8 mouse cellular contexts compared by ENCODE assay signal in genomic region chr2:30237881-30238280, GRCm38 (mm10). TPM values are rescaled to one million over a fixed set of nuclear protein-coding genes. Genes with fewer than 3 reads are reported as not detected.
A peak's percentile ranks its signal among the peaks of the same experiment; 100 is the strongest.
DNase-seq lines count a peak whose midpoint lies in the region; ATAC-seq and TF ChIP-seq lines count a peak whose summit lies in the region.

No protein-coding gene starts in this region.

- no peak for TF ChIP-seq POLR2A in olfactory bulb, adult 2 months (IDR thresholded peaks at IDR 0.05; ENCODE audit: insufficient read depth, low read depth, low read length)

- H3K9ac ChIP-seq in embryonic facial prominence, embryonic 12.5 days: peak overlapping the region; percentile 87
- peak overlapping the region; percentile 96 for H3K9ac ChIP-seq in heart, embryonic 16.5 days (ENCODE audit: low read length)

- H3K9me3 ChIP-seq in embryonic facial prominence, embryonic 12.5 days: no peaks in the 10 kb centered on the region
- H3K9me3 ChIP-seq in heart, embryonic 16.5 days (replicated peaks; ENCODE audit: control insufficient read depth, low read length): no peaks in the 10 kb centered on the region

- peaks cover 20% of the 10 kb centered on the region for H3K4me1 ChIP-seq in embryonic facial prominence, embryonic 12.5 days
- peaks cover 47% of the 10 kb centered on the region for H3K4me1 ChIP-seq in heart, embryonic 16.5 days (ENCODE audit: control insufficient read depth, insufficient read depth, low read length)
- peaks cover 22% of the 10 kb centered on the region for H3K4me1 ChIP-seq in olfactory bulb, adult 2 months (ENCODE audit: control insufficient read depth, insufficient read depth, low read length)

- peaks cover 26% of the 10 kb centered on the region for H3K36me3 ChIP-seq in embryonic facial prominence, embryonic 12.5 days
- peaks cover 8% of the 10 kb centered on the region for H3K36me3 ChIP-seq in heart, embryonic 16.5 days (ENCODE audit: control insufficient read depth, insufficient read depth)

- no peaks in the 10 kb centered on the region for H3K27me3 ChIP-seq in embryonic facial prominence, embryonic 12.5 days
- no peaks in the 10 kb centered on the region for H3K27me3 ChIP-seq in heart, embryonic 16.5 days (ENCODE audit: control insufficient read depth, insufficient read depth, low read length)

- WGBS in embryonic facial prominence, embryonic 12.5 days: under 1% methylated on average over 34 of the region's 42 CpGs
- WGBS in heart, embryonic 16.5 days: 0% methylated on average over 38 of the region's 42 CpGs
- WGBS in olfactory bulb, adult 2 months: under 1% methylated on average over 42 of the region's 42 CpGs

- no peak for TF ChIP-seq CTCF in olfactory bulb, adult 2 months (IDR thresholded peaks at IDR 0.05; ENCODE audit: insufficient read depth, low read depth, low read length)

- DNase-seq in layer of hippocampus, adult 11-12 months (ENCODE audit: low spot score): peak; percentile 65
- no peak for DNase-seq in layer of hippocampus, adult 8-10 months (ENCODE audit: low spot score in 2 of 2)
- DNase-seq in kidney, postnatal 25 days: peak; percentile 76 to 92
- peak; percentile 73 for DNase-seq in lung, adult 18-20 months
- DNase-seq in urinary bladder, postnatal 14 days (ENCODE audit: low spot score): peak; percentile 70

- H3K4me3 ChIP-seq in embryonic facial prominence, embryonic 12.5 days: peak overlapping the region; percentile 81
- H3K4me3 ChIP-seq in heart, embryonic 16.5 days (ENCODE audit: low read length): peak overlapping the region; percentile 95
- H3K4me3 ChIP-seq in olfactory bulb, adult 2 months (ENCODE audit: insufficient read depth, low read depth, low read length): peak overlapping the region; percentile 61

- H3K4me2 ChIP-seq in embryonic facial prominence, embryonic 12.5 days (replicated peaks): peak overlapping the region; percentile 85
- peak overlapping the region; percentile 83 for H3K4me2 ChIP-seq in heart, embryonic 16.5 days (ENCODE audit: low read depth, low read length)

- peak; percentile 81 for ATAC-seq in embryonic facial prominence, embryonic 12.5 days (ENCODE audit: insufficient number of reproducible peaks, insufficient read depth, low FRiP score, low TSS enrichment)
- peak; percentile 77 for ATAC-seq in heart, embryonic 16.5 days (replicated peaks; ENCODE audit: extremely low read depth, insufficient read depth, low FRiP score)

- peak overlapping the region; percentile 93 for H3K27ac ChIP-seq in embryonic facial prominence, embryonic 12.5 days
- peak overlapping the region; percentile 95 for H3K27ac ChIP-seq in heart, embryonic 16.5 days (ENCODE audit: low read length)
- H3K27ac ChIP-seq in olfactory bulb, adult 2 months (ENCODE audit: insufficient read depth, low read depth, low read length): peak overlapping the region; percentile 47

RNA-seq across cellular contexts. Expression of gene Lrrc8a, which starts 0.4 kb away (rescaled TPM):
- total RNA-seq in layer of hippocampus, adult 8-10 months (2022): 10 to 100 TPM; 54.5 to 70.6 (median 60.3) TPM
- polyA plus RNA-seq in embryonic facial prominence, embryonic 12.5 days (2016; fragmentation: Nextera tagmentation; extraction: Ambion mirVana): 40.9 and 41.2 TPM in 2 replicates
- 39.4 and 42.6 TPM in 2 replicates for polyA plus RNA-seq in heart, embryonic 16.5 days (2015; fragmentation: Nextera tagmentation; extraction: Ambion mirVana)
- polyA plus RNA-seq in olfactory bulb, adult 2 months (2012; ENCODE audit: insufficient read depth, insufficient read length, low replicate concordance, missing spikeins): not detected in 2 replicates

RNA-seq across cellular contexts. Expression of gene Gm28035, which starts 2.5 kb away (rescaled TPM):
- 10 to 100 TPM in 2 of 4 experiments, 1 to 10 TPM in 2; 6.7 to 11.6 (median 9.9) TPM for total RNA-seq in layer of hippocampus, adult 8-10 months (2022)
- 0.09 and 0.14 TPM in 2 replicates for polyA plus RNA-seq in embryonic facial prominence, embryonic 12.5 days (2016; fragmentation: Nextera tagmentation; extraction: Ambion mirVana)
- 0.22 and 0.40 TPM in 2 replicates for polyA plus RNA-seq in heart, embryonic 16.5 days (2015; fragmentation: Nextera tagmentation; extraction: Ambion mirVana)
- not detected in 2 replicates for polyA plus RNA-seq in olfactory bulb, adult 2 months (2012; ENCODE audit: insufficient read depth, insufficient read length, low replicate concordance, missing spikeins)

RNA-seq across cellular contexts. Expression of gene Phyhd1, which starts 28.1 kb away (rescaled TPM):
- total RNA-seq in layer of hippocampus, adult 8-10 months (2022): 10 to 100 TPM; 19.3 to 33.3 (median 24.4) TPM
- 3.5 and 3.8 TPM in 2 replicates for polyA plus RNA-seq in embryonic facial prominence, embryonic 12.5 days (2016; fragmentation: Nextera tagmentation; extraction: Ambion mirVana)
- 9.4 and 13.1 TPM in 2 replicates for polyA plus RNA-seq in heart, embryonic 16.5 days (2015; fragmentation: Nextera tagmentation; extraction: Ambion mirVana)
- polyA plus RNA-seq in olfactory bulb, adult 2 months (2012; ENCODE audit: insufficient read depth, insufficient read length, low replicate concordance, missing spikeins): not detected in 2 replicates

RNA-seq across cellular contexts. Expression of gene Kyat1, which starts 32.2 kb away (rescaled TPM):
- total RNA-seq in layer of hippocampus, adult 8-10 months (2022): 10 to 100 TPM; 15.6 to 19.9 (median 16.9) TPM
- 8.2 and 8.3 TPM in 2 replicates for polyA plus RNA-seq in embryonic facial prominence, embryonic 12.5 days (2016; fragmentation: Nextera tagmentation; extraction: Ambion mirVana)
- polyA plus RNA-seq in heart, embryonic 16.5 days (2015; fragmentation: Nextera tagmentation; extraction: Ambion mirVana): 26.9 and 28.1 TPM in 2 replicates
- not detected in 2 replicates for polyA plus RNA-seq in olfactory bulb, adult 2 months (2012; ENCODE audit: insufficient read depth, insufficient read length, low replicate concordance, missing spikeins)

RNA-seq across cellular contexts. Expression of gene Gm28038, which starts 43.0 kb away (rescaled TPM):
- total RNA-seq in layer of hippocampus, adult 8-10 months (2022): not detected
- polyA plus RNA-seq in embryonic facial prominence, embryonic 12.5 days (2016; fragmentation: Nextera tagmentation; extraction: Ambion mirVana): not detected in 2 replicates
- polyA plus RNA-seq in heart, embryonic 16.5 days (2015; fragmentation: Nextera tagmentation; extraction: Ambion mirVana): not detected in 2 replicates
- polyA plus RNA-seq in olfactory bulb, adult 2 months (2012; ENCODE audit: insufficient read depth, insufficient read length, low replicate concordance, missing spikeins): not detected in 2 replicates

Comparison
In these comparisons a context has a peak if more than half of its experiments do, and no peak if none do; other contexts are left out.
1. DNase-seq: peak in layer of hippocampus, adult 11-12 months (single experiment), kidney, postnatal 25 days (2 of 2), lung, adult 18-20 months (2 of 2) and urinary bladder, postnatal 14 days (single experiment); none in layer of hippocampus, adult 8-10 months (0 of 2).
2. Peak in every context shown above with its lines, with median percentiles within 50 percentile points of each other: H3K27ac ChIP-seq and H3K4me3 ChIP-seq.